Mouse (Mus musculus) embryonic facial prominence, embryonic 13.5 days (tissue): ENCODE results near the gene Olfr155. TPM values are rescaled to one million over a fixed set of nuclear protein-coding genes. Genes with fewer than 3 reads are reported as not detected.

ENCODE experiments used
- ATAC-seq: fragments of 200-750 bp; cut with Nextera tagmentation; 2 replicates; pipeline ENCODE4 v1.8.0; 2017; ENCODE audit warnings: low read depth; ENCODE audit not compliant: insufficient number of reproducible peaks, insufficient read depth, low FRiP score, low TSS enrichment
- H3K27ac ChIP-seq: fragments of 300-500 bp; sonication (generic); 2 replicates; pipeline ENCODE4 v1.5.1; 2015; ENCODE audit warnings: moderate library complexity, mild to moderate bottlenecking, inconsistent platforms
- H3K27me3 ChIP-seq: fragments of 300-500 bp; sonication (generic); 2 replicates; pipeline ENCODE4 v1.6.1; 2015; ENCODE audit warnings: mild to moderate bottlenecking, inconsistent platforms
- H3K36me3 ChIP-seq: fragments of 300-500 bp; sonication (generic); 2 replicates; pipeline ENCODE4 v1.6.1; 2015; ENCODE audit warnings: mild to moderate bottlenecking, inconsistent platforms
- H3K4me1 ChIP-seq: fragments of 300-500 bp; sonication (generic); 2 replicates; pipeline ENCODE4 v1.6.1; 2015; ENCODE audit warnings: inconsistent platforms
- H3K4me2 ChIP-seq: fragments of 300-500 bp; sonication (generic); 2 replicates; pipeline ENCODE4 v1.6.1; 2015; ENCODE audit warnings: moderate library complexity, mild to moderate bottlenecking, inconsistent platforms
- H3K4me3 ChIP-seq: fragments of 300-500 bp; sonication (generic); 2 replicates; pipeline ENCODE4 v1.5.1; 2015; ENCODE audit warnings: mild to moderate bottlenecking, inconsistent platforms
- H3K9ac ChIP-seq: fragments of 300-500 bp; sonication (generic); 2 replicates; pipeline ENCODE4 v1.6.1; 2015; ENCODE audit warnings: mild to moderate bottlenecking, inconsistent platforms
- H3K9me3 ChIP-seq: fragments of 300-500 bp; sonication (generic); 2 replicates; pipeline ENCODE4 v1.6.1; 2016; ENCODE audit warnings: inconsistent platforms
- WGBS: fragments of 180-500 bp; shearing (Covaris S2); methylation state at CpG from one replicate; pipeline ENCODE4 v1.1.7; 2015; ENCODE audit warnings: mixed read lengths; 5-methylcytosine and 5-hydroxymethylcytosine counted together
- polyA plus RNA-seq: library from polyadenylated mRNA; unstranded; fragments of >200 nt; fragmentation: Nextera tagmentation; extraction: Ambion mirVana; gene quantifications from 2 replicates; pipeline ENCODE4 v1.2.1, GENCODE M21; 2015

Olfr155 gene
- polyA plus RNA-seq: not detected in 2 replicates

GRCm38 (mm10) chr4:43851265-43851664 is at the start of gene Olfr155:
Olfr155 (plus strand) TSS chr4:43851565.
- Histone ChIP-seq H3K27ac (no peak within 1 kb of the TSS), H3K4me3 (no peak within 1 kb of the TSS), H3K36me3 (no peaks in the 10 kb centered on the region), H3K4me2 (no peak within 1 kb of the TSS), H3K4me1 (peaks cover 2% of the 10 kb centered on the region; the same call in 1 of the 2 replicates), H3K9ac (no peak within 1 kb of the TSS), H3K9me3 (no peaks in the 10 kb centered on the region), H3K27me3 (no peaks in the 10 kb centered on the region)
- 85% methylated on average over 6 of the region's 6 CpGs for WGBS
- no peak for ATAC-seq

- Histone ChIP-seq H3K27ac (no peak overlapping the region), H3K4me1 (peaks cover 9% of the 10 kb centered on the region), H3K9me3 (no peaks in the 10 kb centered on the region), H3K9ac (no peak overlapping the region), H3K4me2 (no peak overlapping the region), H3K4me3 (no peak overlapping the region), H3K27me3 (no peaks in the 10 kb centered on the region), H3K36me3 (no peaks in the 10 kb centered on the region)
- ATAC-seq: no peak
- WGBS: 83% methylated on average over 13 of the region's 13 CpGs
Observed at GRCm38 (mm10) chr4:43822896-43823550, 28.3 kb upstream of the Olfr155 start.

- Histone ChIP-seq H3K4me1 (peaks cover 9% of the 10 kb centered on the region), H3K27ac (no peak within 1 kb of the TSS)
- WGBS: 6% methylated on average over 7 of the region's 7 CpGs
Observed at GRCm38 (mm10) chr4:43823845-43824337, 27.5 kb upstream of the Olfr155 start, which contains the start of gene Olfr156. Olfr156 (minus strand) TSS chr4:43823895.

GRCm38 (mm10) chr4:43828806-43829205 is 22.6 kb upstream of the Olfr155 start:
- Histone ChIP-seq H3K27ac (no peak overlapping the region), H3K27me3 (no peaks in the 10 kb centered on the region), H3K9me3 (no peaks in the 10 kb centered on the region), H3K4me3 (no peak overlapping the region), H3K4me1 (peaks cover 3% of the 10 kb centered on the region; the same call in 1 of the 2 replicates), H3K9ac (no peak overlapping the region), H3K4me2 (no peak overlapping the region), H3K36me3 (no peaks in the 10 kb centered on the region)
- ATAC-seq: no peak
- 93% methylated on average over 4 of the region's 4 CpGs for WGBS

More at GRCm38 (mm10) chr4:43823845-43824337, 27.5 kb upstream of the Olfr155 start, which contains the start of gene Olfr156:
- H3K9me3 ChIP-seq: no peaks in the 10 kb centered on the region
- H3K9ac ChIP-seq: no peak within 1 kb of the TSS
- H3K4me3 ChIP-seq: no peak within 1 kb of the TSS
- H3K36me3 ChIP-seq: no peaks in the 10 kb centered on the region
- H3K4me2 ChIP-seq: no peak within 1 kb of the TSS
- ATAC-seq: no peak
- no peaks in the 10 kb centered on the region for H3K27me3 ChIP-seq

- H3K4me3 ChIP-seq: no peak overlapping the region
- 68% methylated on average over 5 of the region's 5 CpGs for WGBS
- no peak overlapping the region for H3K27ac ChIP-seq
- no peaks in the 10 kb centered on the region for H3K27me3 ChIP-seq
- no peak overlapping the region for H3K9ac ChIP-seq
- no peak overlapping the region for H3K4me2 ChIP-seq
- no peak for ATAC-seq
- H3K36me3 ChIP-seq: no peaks in the 10 kb centered on the region
- no peaks in the 10 kb centered on the region for H3K4me1 ChIP-seq
- H3K9me3 ChIP-seq: no peaks in the 10 kb centered on the region
Observed at GRCm38 (mm10) chr4:43832031-43832430, 19.3 kb upstream of the Olfr155 start.

- Histone ChIP-seq H3K36me3 (no peaks in the 10 kb centered on the region), H3K27ac (no peak overlapping the region), H3K4me3 (no peak overlapping the region), H3K27me3 (no peaks in the 10 kb centered on the region), H3K9me3 (no peaks in the 10 kb centered on the region), H3K4me1 (no peaks in the 10 kb centered on the region), H3K9ac (no peak overlapping the region), H3K4me2 (no peak overlapping the region)
- ATAC-seq: no peak
- 68% methylated on average over 5 of the region's 5 CpGs for WGBS
Observed at GRCm38 (mm10) chr4:43833752-43834151, 17.6 kb upstream of the Olfr155 start.

GRCm38 (mm10) chr4:43834749-43835148 is 16.6 kb upstream of the Olfr155 start:
- Histone ChIP-seq H3K9me3 (no peaks in the 10 kb centered on the region), H3K27ac (no peak overlapping the region), H3K36me3 (no peaks in the 10 kb centered on the region), H3K4me2 (no peak overlapping the region), H3K9ac (no peak overlapping the region), H3K4me3 (no peak overlapping the region), H3K4me1 (no peaks in the 10 kb centered on the region), H3K27me3 (no peaks in the 10 kb centered on the region)
- 75% methylated on average over 4 of the region's 4 CpGs for WGBS
- ATAC-seq: no peak

- H3K27ac ChIP-seq: no peak overlapping the region
- ATAC-seq: no peak
- WGBS: 57% methylated on average over 3 of the region's 3 CpGs
- H3K27me3 ChIP-seq: no peaks in the 10 kb centered on the region
- H3K4me2 ChIP-seq: no peak overlapping the region
- H3K4me3 ChIP-seq: no peak overlapping the region
- 0 out of 2 replicates have a peak, but pooled peaks cover 4% of the 10 kb centered on the region for H3K9me3 ChIP-seq
- no peaks in the 10 kb centered on the region for H3K36me3 ChIP-seq
- H3K9ac ChIP-seq: no peak overlapping the region
- H3K4me1 ChIP-seq: no peaks in the 10 kb centered on the region
Observed at GRCm38 (mm10) chr4:43838326-43838725, 13.0 kb upstream of the Olfr155 start.

- no peaks in the 10 kb centered on the region for H3K27me3 ChIP-seq
- H3K36me3 ChIP-seq: no peaks in the 10 kb centered on the region
- no peak within 1 kb of the TSS for H3K9ac ChIP-seq
- WGBS: 79% methylated on average over 1 of the region's 1 CpGs
- ATAC-seq: no peak
- no peaks in the 10 kb centered on the region for H3K4me1 ChIP-seq
- 0 out of 2 replicates have a peak, but pooled peaks cover 4% of the 10 kb centered on the region for H3K9me3 ChIP-seq
- H3K27ac ChIP-seq: no peak within 1 kb of the TSS
- no peak within 1 kb of the TSS for H3K4me3 ChIP-seq
- H3K4me2 ChIP-seq: no peak within 1 kb of the TSS
Observed at GRCm38 (mm10) chr4:43840101-43840500, 11.3 kb upstream of the Olfr155 start, which contains the start of gene Olfr157. Olfr157 (minus strand) TSS chr4:43840201.

GRCm38 (mm10) chr4:43854101-43854500 is 2.7 kb downstream of the Olfr155 start:
- H3K27ac ChIP-seq: no peak overlapping the region
- 66% methylated on average over 8 of the region's 8 CpGs for WGBS

GRCm38 (mm10) chr4:43859886-43860285 is 8.5 kb downstream of the Olfr155 start:
- Histone ChIP-seq H3K36me3 (no peaks in the 10 kb centered on the region), H3K4me1 (no peaks in the 10 kb centered on the region; the same call in 1 of the 2 replicates), H3K9me3 (no peaks in the 10 kb centered on the region), H3K4me2 (no peak overlapping the region), H3K27ac (no peak overlapping the region), H3K9ac (no peak overlapping the region), H3K27me3 (no peaks in the 10 kb centered on the region), H3K4me3 (no peak overlapping the region)
- 83% methylated on average over 10 of the region's 10 CpGs for WGBS
- no peak for ATAC-seq

More at GRCm38 (mm10) chr4:43854101-43854500, 2.7 kb downstream of the Olfr155 start:
- no peaks in the 10 kb centered on the region for H3K9me3 ChIP-seq
- H3K27me3 ChIP-seq: no peaks in the 10 kb centered on the region
- H3K4me2 ChIP-seq: no peak overlapping the region
- no peak overlapping the region for H3K4me3 ChIP-seq
- H3K36me3 ChIP-seq: no peaks in the 10 kb centered on the region
- ATAC-seq: no peak
- no peaks in the 10 kb centered on the region for H3K4me1 ChIP-seq
- no peak overlapping the region for H3K9ac ChIP-seq
